Mouse (Mus musculus) activated CD4-positive, CD25-positive, alpha-beta regulatory T cell, adult 4 months (primary cell): ENCODE measurements around the gene Cog5. TPM values are rescaled to one million over a fixed set of nuclear protein-coding genes. Genes with fewer than 3 reads are reported as not detected.

Experiments
- ATAC-seq: one replicate; pipeline ENCODE4 v1.8.0; 2017
- polyA plus RNA-seq, 2 experiments: library from polyadenylated mRNA; unstranded; fragments of 100-300 nt; shearing (Covaris generic); gene quantifications; one replicate each; pipeline ENCODE4 v1.2.1; 2017

Cog5 gene
- polyA plus RNA-seq, 2 experiments from 2014 or later = 44.4 to 48.2 TPM

- ATAC-seq = no peak
These were observed 241.2 kb downstream of the Cog5 start for GRCm38 (mm10) chr12:31895888-31896287.

DNA sequence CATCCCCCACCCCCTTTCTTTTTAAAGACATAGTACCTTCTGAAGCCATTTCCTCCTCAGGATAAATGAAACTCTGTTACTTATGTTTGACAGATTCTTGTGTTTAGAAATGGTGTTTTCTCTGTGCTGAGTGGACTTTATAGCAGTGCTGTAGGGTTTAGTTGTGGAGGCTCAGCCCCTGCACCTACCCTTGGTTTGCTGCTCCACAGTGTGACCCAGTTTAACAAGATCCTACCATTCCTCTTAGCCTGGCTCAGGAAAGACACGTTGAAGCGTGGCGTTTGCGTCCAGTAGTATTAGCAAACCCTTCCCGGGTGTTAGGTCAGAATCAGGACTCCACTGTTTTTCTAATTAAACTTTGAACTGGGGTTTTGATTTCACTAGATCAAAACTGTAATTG is 241.6 kb downstream of the Cog5 start:
- no peak for ATAC-seq

- no peak for ATAC-seq
These were observed 242.3 kb downstream of the Cog5 start for GRCm38 (mm10) chr12:31896986-31897385.

DNA sequence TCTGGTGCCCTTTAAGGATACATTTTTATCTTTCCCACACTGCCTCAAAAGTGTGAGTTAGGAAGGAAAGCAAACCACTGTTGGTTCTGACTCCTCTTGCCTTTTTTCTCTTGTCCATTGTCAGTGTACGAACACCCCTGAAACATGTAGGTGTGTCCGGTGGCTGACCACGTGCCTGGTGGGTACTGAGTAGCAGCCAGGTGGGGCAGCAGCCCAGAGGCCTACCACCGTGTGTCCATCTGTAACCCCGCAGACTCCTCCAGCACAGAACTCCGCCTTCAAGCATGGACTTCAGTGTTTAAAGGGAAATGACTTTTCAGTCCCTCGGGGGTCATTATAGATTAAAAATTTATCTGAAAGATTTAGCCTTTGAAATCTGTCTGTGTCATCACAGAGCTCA is 242.8 kb downstream of the Cog5 start:
- ATAC-seq = no peak

- no peak for ATAC-seq
These were observed 245.8 kb downstream of the Cog5 start for GRCm38 (mm10) chr12:31900391-31900914.

GRCm38 (mm10) chr12:31905696-31906551 is 251.3 kb downstream of the Cog5 start:
- ATAC-seq = no peak

DNA sequence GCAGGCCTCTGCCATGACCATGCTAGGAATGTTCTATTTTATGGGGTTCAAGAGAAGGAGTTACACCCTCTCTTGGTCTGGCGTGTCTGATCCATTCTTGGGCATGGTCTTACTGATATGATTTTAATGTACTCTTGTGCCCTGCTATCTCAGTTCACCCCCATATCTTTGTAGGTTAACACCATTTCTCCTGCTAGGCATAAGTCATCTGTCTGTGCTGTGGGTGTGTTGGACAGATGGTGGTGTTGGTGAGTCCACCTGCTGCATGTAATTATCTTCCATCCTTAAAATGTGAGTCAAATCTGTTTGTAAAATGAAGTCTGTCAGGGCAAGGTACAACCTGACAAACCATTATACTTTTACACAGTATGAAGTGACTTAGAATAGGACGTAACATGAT is 252.8 kb downstream of the Cog5 start:
- no peak for ATAC-seq

- no peak for ATAC-seq
These were observed 258.4 kb downstream of the Cog5 start for GRCm38 (mm10) chr12:31912966-31913551.

- no peak for ATAC-seq
These were observed 258.9 kb downstream of the Cog5 start for GRCm38 (mm10) chr12:31913614-31914013.

DNA sequence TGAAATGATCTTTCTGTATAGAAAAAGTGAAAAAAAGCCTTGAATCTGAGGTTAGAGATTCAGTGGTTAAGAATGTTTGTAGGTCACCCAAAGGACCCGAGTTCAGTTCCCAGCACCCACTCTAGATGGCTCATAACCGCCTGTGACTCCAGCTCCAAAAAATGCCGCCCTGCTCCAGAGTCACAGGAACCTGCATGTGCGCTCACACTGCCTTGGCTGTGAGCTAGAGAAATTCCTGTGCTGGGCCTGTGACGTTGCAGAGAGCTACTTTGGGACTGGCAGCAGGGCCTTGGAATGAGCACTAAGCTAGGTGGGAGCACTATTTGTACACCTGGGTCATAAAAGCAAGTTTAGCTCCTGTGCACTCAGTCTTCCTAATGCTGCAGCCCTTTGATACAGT is 262.0 kb downstream of the Cog5 start:
- ATAC-seq = no peak

- ATAC-seq = no peak
These were observed 262.6 kb downstream of the Cog5 start for GRCm38 (mm10) chr12:31917245-31917644.

DNA sequence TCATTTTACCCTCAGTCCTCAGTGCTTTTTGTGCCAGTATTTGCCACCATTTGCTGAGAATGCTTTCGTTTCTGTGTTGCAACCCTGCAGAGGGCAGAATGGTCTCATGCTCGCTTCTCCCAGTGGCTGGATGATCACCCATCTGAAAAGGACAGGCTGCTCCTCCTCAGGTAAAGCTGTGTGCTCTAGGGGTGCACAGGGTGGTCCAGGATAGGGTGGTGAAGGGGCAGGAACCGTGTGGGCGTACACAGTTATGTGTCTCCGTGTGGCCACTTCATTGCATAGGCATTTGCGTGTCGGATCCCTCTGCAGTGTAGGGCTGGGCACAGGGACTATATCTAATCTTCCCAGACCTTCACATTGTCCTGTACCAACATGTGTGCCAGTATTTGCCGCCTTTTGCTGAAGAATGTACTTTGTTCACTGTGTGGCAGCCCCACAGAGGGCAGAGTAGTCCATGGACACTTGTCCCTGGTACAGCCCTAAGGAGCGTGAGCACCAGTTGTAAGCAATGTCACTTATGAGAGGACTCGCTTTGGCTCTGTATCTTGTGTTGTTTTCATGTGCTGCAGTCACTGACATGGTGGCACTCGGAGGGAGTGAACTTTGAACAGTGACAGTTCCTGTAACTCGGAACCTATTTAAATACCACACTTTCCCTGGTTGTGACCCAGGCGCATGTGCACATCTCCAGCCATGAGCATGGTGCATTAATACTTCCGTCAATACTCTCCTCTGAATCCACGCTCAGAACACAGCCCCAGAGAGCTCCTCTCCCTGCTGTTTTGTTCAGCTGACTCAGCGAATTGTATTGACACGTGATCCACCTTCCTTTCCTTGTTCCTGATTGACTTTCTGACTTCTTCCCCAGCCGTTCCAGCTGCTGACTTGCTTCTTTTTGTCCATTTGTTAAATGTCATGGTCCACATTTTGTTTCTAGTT is 266.1 kb downstream of the Cog5 start:
- no peak for ATAC-seq

- ATAC-seq = no peak
These were observed 269.5 kb downstream of the Cog5 start for GRCm38 (mm10) chr12:31924135-31924534.

DNA sequence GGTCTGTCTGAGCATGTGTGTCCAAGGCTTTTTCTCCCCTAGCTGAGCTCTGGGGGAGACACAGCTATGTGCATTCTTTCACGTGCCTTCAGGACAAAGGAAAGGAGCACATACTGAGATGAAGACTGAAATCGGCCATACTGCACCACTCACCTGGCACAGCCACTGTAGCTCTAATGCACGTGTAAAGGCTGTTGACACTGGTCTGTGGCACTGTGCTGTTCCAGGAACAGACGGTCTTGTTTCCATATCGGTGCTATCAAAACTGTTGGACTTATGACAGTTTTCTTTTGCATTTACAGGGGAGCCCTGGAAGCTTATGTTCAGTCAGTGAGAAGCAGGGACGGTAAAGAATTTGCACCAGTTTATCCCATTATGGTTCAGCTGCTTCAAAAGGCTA is 270.7 kb downstream of the Cog5 start:
- ATAC-seq = no peak

- ATAC-seq = no peak
These were observed 272.0 kb downstream of the Cog5 start for GRCm38 (mm10) chr12:31926661-31927061.

DNA sequence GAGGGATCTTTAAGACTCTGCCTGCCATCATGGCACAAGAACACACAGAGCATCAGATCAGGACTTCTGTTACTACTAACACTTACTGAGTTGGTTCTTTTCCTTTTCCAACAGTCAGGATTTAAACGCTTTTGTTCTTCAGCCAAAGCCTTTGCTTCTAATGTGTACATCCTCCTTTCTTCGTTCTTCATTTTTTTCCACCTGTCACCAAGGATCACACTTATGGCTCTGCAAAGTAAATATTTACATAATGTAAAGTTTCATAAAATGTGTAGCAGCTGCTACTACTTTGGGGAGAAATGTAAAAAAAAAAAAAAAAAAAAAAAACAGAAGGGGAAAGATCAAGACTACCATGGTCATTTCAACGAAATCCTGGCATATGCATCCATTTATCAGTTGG is 273.8 kb downstream of the Cog5 start:
- no peak for ATAC-seq

- ATAC-seq = no peak
These were observed 277.1 kb downstream of the Cog5 start for GRCm38 (mm10) chr12:31931818-31932217.

DNA sequence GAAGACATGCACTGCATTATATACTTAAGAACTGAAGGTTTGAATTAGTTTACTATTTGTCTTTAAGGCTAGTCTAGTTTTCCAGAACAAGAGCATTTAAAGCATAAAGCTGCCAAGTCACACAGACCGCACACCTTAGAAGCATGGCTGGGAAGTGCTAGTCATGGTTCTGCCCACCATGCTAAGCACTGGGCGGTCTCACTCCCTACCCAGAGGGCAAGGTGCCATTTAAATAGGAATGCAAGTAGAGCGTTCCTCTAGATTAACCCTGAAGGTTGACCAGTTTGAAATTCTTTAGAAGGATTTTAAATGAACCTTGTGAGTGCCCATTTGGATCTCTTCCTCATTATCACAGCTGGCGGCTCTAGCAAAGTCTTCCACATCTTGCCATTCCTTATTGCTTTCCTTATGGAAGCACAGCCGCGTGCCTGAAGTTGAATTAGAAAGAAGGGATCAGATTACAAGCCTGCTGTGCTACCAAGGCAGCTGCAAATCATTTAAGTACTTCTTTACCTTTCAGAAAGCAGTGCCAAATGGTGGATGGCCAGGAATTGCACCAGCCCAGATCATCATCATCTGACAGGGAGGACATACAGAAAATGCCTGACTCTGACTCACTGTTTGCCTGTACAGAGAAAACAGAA is 282.1 kb downstream of the Cog5 start:
- ATAC-seq = no peak

DNA sequence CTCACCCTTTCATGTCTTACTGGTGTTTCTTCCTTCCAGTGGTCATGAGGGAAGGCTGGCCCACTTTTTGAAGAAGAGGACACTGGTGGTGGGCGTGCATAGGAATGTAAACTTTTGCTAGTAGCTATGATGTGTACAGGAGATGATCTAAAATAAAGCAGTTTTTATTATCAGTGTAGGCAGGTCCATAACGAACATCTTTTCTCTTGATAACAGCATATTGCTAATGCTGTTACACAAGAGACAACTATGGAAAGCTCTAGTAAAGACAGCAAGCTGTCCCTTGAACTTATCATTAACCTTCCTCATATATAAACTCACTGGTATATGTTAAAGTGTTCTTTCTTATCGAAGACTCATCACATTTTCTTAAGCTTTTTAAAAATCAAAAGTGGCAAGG is 282.9 kb downstream of the Cog5 start:
- ATAC-seq = no peak

- no peak for ATAC-seq
These were observed 283.8 kb downstream of the Cog5 start for GRCm38 (mm10) chr12:31938391-31938997.

DNA sequence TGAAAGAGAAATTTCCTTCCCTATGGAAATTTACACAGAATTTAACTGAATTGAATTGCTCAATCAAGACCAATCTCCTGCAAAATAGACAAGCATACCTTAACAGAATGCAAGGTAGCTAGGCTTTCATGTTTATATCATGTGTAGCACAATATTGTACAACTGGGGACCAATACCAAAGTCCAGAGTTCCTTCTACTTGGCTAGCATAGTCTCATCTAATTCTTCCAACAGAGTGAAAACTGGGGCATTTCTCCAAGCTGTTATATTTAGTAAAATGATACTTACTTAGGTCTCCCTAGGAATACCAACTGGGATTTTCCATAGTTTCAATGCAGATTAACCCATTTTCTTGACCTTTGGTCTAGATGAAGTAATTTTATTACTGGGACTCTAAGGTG is 284.4 kb downstream of the Cog5 start:
- no peak for ATAC-seq
